Mouse (Mus musculus): Measurements from ENCODE around the gene Thsd7b. TPM values are rescaled to one million over a fixed set of nuclear protein-coding genes. Genes with fewer than 3 reads are reported as not detected.

Gene Thsd7b
- polyA plus RNA-seq, 1 experiment: 0.02 TPM

DNA sequence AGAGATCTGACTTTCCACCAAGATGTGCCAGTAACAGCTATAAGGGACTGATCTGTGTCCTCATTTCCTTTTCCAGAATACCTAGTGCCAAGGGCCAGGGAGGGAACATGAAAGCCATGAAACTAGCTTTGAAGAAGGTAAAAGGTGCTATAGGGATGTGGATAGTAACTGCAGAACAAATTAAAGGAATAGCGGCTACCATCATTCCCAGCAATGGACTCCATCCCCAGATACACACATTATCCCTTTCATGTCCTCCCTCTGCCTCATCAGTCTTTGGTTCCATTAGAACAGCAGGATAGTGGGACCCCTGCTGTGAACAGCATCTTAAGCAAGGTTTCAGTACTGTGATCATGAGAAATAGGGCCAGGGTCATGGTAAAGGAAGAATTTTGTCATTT lies 485.9 kb downstream of the Thsd7b start:
- Histone ChIP-seq H3ac (ENCODE audit: control insufficient read depth, insufficient read length, low read depth) (no peak overlapping the region), H3K27me3 (ENCODE audit: control insufficient read depth, insufficient read depth, insufficient read length) (no peaks in the 10 kb centered on the region), H3K79me3 (ENCODE audit: low read depth) (no peaks in the 10 kb centered on the region), H3K36me3 (ENCODE audit: control insufficient read depth, insufficient read depth) (no peaks in the 10 kb centered on the region), H3K4me3 (ENCODE audit: insufficient read depth, poor library complexity, severe bottlenecking) (no peak overlapping the region), H3K79me2 (ENCODE audit: control insufficient read depth, insufficient read depth) (no peaks in the 10 kb centered on the region)
- TF ChIP-seq CTCF (IDR thresholded peaks at IDR 0.05; ENCODE audit: control insufficient read depth, insufficient read depth, insufficient read length) (no peak), MAX (IDR thresholded peaks at IDR 0.05) (no peak), CEBPB (IDR thresholded peaks at IDR 0.05; ENCODE audit: low read depth) (no peak), FOSL1 (IDR thresholded peaks at IDR 0.05; ENCODE audit: insufficient read depth, low read length, poor library complexity, severe bottlenecking) (no peak), MYOD1 (IDR thresholded peaks at IDR 0.05; ENCODE audit: control insufficient read depth, insufficient read length, low read depth) (no peak), MYOG (IDR thresholded peaks at IDR 0.05; ENCODE audit: control insufficient read depth, extremely low read depth, insufficient read length) (no peak), USF1 (IDR thresholded peaks at IDR 0.05; ENCODE audit: low read depth) (no peak)

GRCm38 (mm10) chr1:129761234-129761633 lies 488.1 kb downstream of the Thsd7b start:
- no peak overlapping the region for H3K4me3 ChIP-seq (ENCODE audit: insufficient read depth, poor library complexity, severe bottlenecking)
- no peaks in the 10 kb centered on the region for H3K36me3 ChIP-seq (ENCODE audit: control insufficient read depth, insufficient read depth)
- no peak overlapping the region for H3ac ChIP-seq (ENCODE audit: control insufficient read depth, insufficient read length, low read depth)
- TF ChIP-seq CEBPB (IDR thresholded peaks at IDR 0.05; ENCODE audit: low read depth): no peak
- no peak for TF ChIP-seq MYOD1 (IDR thresholded peaks at IDR 0.05; ENCODE audit: control insufficient read depth, insufficient read length, low read depth)
- no peak for TF ChIP-seq MYOG (IDR thresholded peaks at IDR 0.05; ENCODE audit: control insufficient read depth, extremely low read depth, insufficient read length)
- TF ChIP-seq USF1 (IDR thresholded peaks at IDR 0.05; ENCODE audit: low read depth): no peak
- TF ChIP-seq FOSL1 (IDR thresholded peaks at IDR 0.05; ENCODE audit: insufficient read depth, low read length, poor library complexity, severe bottlenecking): no peak
- TF ChIP-seq MAX (IDR thresholded peaks at IDR 0.05): no peak
- TF ChIP-seq CTCF (IDR thresholded peaks at IDR 0.05; ENCODE audit: control insufficient read depth, insufficient read depth, insufficient read length): no peak
- no peaks in the 10 kb centered on the region for H3K79me3 ChIP-seq (ENCODE audit: low read depth)
- H3K27me3 ChIP-seq (ENCODE audit: control insufficient read depth, insufficient read depth, insufficient read length): no peaks in the 10 kb centered on the region
- H3K79me2 ChIP-seq (ENCODE audit: control insufficient read depth, insufficient read depth): no peaks in the 10 kb centered on the region

GRCm38 (mm10) chr1:129764748-129765147 lies 491.6 kb downstream of the Thsd7b start:
- Histone ChIP-seq H3K79me3 (ENCODE audit: low read depth) (no peaks in the 10 kb centered on the region), H3K79me2 (ENCODE audit: control insufficient read depth, insufficient read depth) (no peaks in the 10 kb centered on the region), H3ac (ENCODE audit: control insufficient read depth, insufficient read length, low read depth) (no peak overlapping the region), H3K36me3 (ENCODE audit: control insufficient read depth, insufficient read depth) (no peaks in the 10 kb centered on the region), H3K27me3 (ENCODE audit: control insufficient read depth, insufficient read depth, insufficient read length) (no peaks in the 10 kb centered on the region), H3K4me3 (ENCODE audit: insufficient read depth, poor library complexity, severe bottlenecking) (no peak overlapping the region)
- TF ChIP-seq MYOG (IDR thresholded peaks at IDR 0.05; ENCODE audit: control insufficient read depth, extremely low read depth, insufficient read length) (no peak), MAX (IDR thresholded peaks at IDR 0.05) (no peak), USF1 (IDR thresholded peaks at IDR 0.05; ENCODE audit: low read depth) (no peak), FOSL1 (IDR thresholded peaks at IDR 0.05; ENCODE audit: insufficient read depth, low read length, poor library complexity, severe bottlenecking) (no peak), CEBPB (IDR thresholded peaks at IDR 0.05; ENCODE audit: low read depth) (no peak), MYOD1 (IDR thresholded peaks at IDR 0.05; ENCODE audit: control insufficient read depth, insufficient read length, low read depth) (no peak), CTCF (IDR thresholded peaks at IDR 0.05; ENCODE audit: control insufficient read depth, insufficient read depth, insufficient read length) (no peak)

GRCm38 (mm10) chr1:129777055-129777454 lies 504.0 kb downstream of the Thsd7b start:
- H3K27me3 ChIP-seq (ENCODE audit: control insufficient read depth, insufficient read depth, insufficient read length): no peaks in the 10 kb centered on the region
- no peaks in the 10 kb centered on the region for H3K36me3 ChIP-seq (ENCODE audit: control insufficient read depth, insufficient read depth)
- H3K79me3 ChIP-seq (ENCODE audit: low read depth): no peaks in the 10 kb centered on the region
- H3K4me3 ChIP-seq (ENCODE audit: insufficient read depth, poor library complexity, severe bottlenecking): no peak overlapping the region
- H3ac ChIP-seq (ENCODE audit: control insufficient read depth, insufficient read length, low read depth): no peak overlapping the region
- H3K79me2 ChIP-seq (ENCODE audit: control insufficient read depth, insufficient read depth): no peaks in the 10 kb centered on the region
- TF ChIP-seq CTCF (IDR thresholded peaks at IDR 0.05; ENCODE audit: control insufficient read depth, insufficient read depth, insufficient read length) (no peak), MYOD1 (IDR thresholded peaks at IDR 0.05; ENCODE audit: control insufficient read depth, insufficient read length, low read depth) (no peak), USF1 (IDR thresholded peaks at IDR 0.05; ENCODE audit: low read depth) (no peak), MYOG (IDR thresholded peaks at IDR 0.05; ENCODE audit: control insufficient read depth, extremely low read depth, insufficient read length) (no peak), FOSL1 (IDR thresholded peaks at IDR 0.05; ENCODE audit: insufficient read depth, low read length, poor library complexity, severe bottlenecking) (no peak), MAX (IDR thresholded peaks at IDR 0.05) (no peak), CEBPB (IDR thresholded peaks at IDR 0.05; ENCODE audit: low read depth) (no peak)

GRCm38 (mm10) chr1:129779506-129779905 lies 506.4 kb downstream of the Thsd7b start:
- H3K79me2 ChIP-seq (ENCODE audit: control insufficient read depth, insufficient read depth): no peaks in the 10 kb centered on the region
- H3K4me3 ChIP-seq (ENCODE audit: insufficient read depth, poor library complexity, severe bottlenecking): no peak overlapping the region
- no peak for TF ChIP-seq MYOD1 (IDR thresholded peaks at IDR 0.05; ENCODE audit: control insufficient read depth, insufficient read length, low read depth)
- TF ChIP-seq USF1 (IDR thresholded peaks at IDR 0.05; ENCODE audit: low read depth): no peak
- TF ChIP-seq FOSL1 (IDR thresholded peaks at IDR 0.05; ENCODE audit: insufficient read depth, low read length, poor library complexity, severe bottlenecking): no peak
- TF ChIP-seq CTCF (IDR thresholded peaks at IDR 0.05; ENCODE audit: control insufficient read depth, insufficient read depth, insufficient read length): no peak
- TF ChIP-seq MYOG (IDR thresholded peaks at IDR 0.05; ENCODE audit: control insufficient read depth, extremely low read depth, insufficient read length): no peak
- TF ChIP-seq MAX (IDR thresholded peaks at IDR 0.05): no peak
- TF ChIP-seq CEBPB (IDR thresholded peaks at IDR 0.05; ENCODE audit: low read depth): no peak
- H3K79me3 ChIP-seq (ENCODE audit: low read depth): no peaks in the 10 kb centered on the region
- no peaks in the 10 kb centered on the region for H3K27me3 ChIP-seq (ENCODE audit: control insufficient read depth, insufficient read depth, insufficient read length)
- no peak overlapping the region for H3ac ChIP-seq (ENCODE audit: control insufficient read depth, insufficient read length, low read depth)
- H3K36me3 ChIP-seq (ENCODE audit: control insufficient read depth, insufficient read depth): no peaks in the 10 kb centered on the region

GRCm38 (mm10) chr1:129780589-129780988 lies 507.5 kb downstream of the Thsd7b start:
- TF ChIP-seq CEBPB (IDR thresholded peaks at IDR 0.05; ENCODE audit: low read depth): no peak
- no peak for TF ChIP-seq CTCF (IDR thresholded peaks at IDR 0.05; ENCODE audit: control insufficient read depth, insufficient read depth, insufficient read length)
- TF ChIP-seq MYOD1 (IDR thresholded peaks at IDR 0.05; ENCODE audit: control insufficient read depth, insufficient read length, low read depth): no peak
- no peak for TF ChIP-seq FOSL1 (IDR thresholded peaks at IDR 0.05; ENCODE audit: insufficient read depth, low read length, poor library complexity, severe bottlenecking)
- H3ac ChIP-seq (ENCODE audit: control insufficient read depth, insufficient read length, low read depth): no peak overlapping the region
- no peaks in the 10 kb centered on the region for H3K36me3 ChIP-seq (ENCODE audit: control insufficient read depth, insufficient read depth)
- no peaks in the 10 kb centered on the region for H3K27me3 ChIP-seq (ENCODE audit: control insufficient read depth, insufficient read depth, insufficient read length)
- no peaks in the 10 kb centered on the region for H3K79me3 ChIP-seq (ENCODE audit: low read depth)
- H3K79me2 ChIP-seq (ENCODE audit: control insufficient read depth, insufficient read depth): no peaks in the 10 kb centered on the region
- no peak overlapping the region for H3K4me3 ChIP-seq (ENCODE audit: insufficient read depth, poor library complexity, severe bottlenecking)

Measured in C2C12 (cell line).